Mouse (Mus musculus) stomach, embryonic 14.5 days (tissue): ENCODE measurements around the gene Mbtd1. TPM values are rescaled to one million over a fixed set of nuclear protein-coding genes. Genes with fewer than 3 reads are reported as not detected.

Source experiments
- ATAC-seq: fragments of 200-750 bp; cut with Nextera tagmentation; 2 replicates; pipeline ENCODE4 v1.8.0; 2017; ENCODE audit warnings: low read depth, moderate TSS enrichment; ENCODE audit not compliant: insufficient number of reproducible peaks, insufficient read depth, low FRiP score
- H3K27ac ChIP-seq: fragments of 300-500 bp; sonication (generic); 2 replicates; pipeline ENCODE4 v1.5.1; 2014; ENCODE audit warnings: mild to moderate bottlenecking, low read length, moderate library complexity, mixed read lengths
- H3K27me3 ChIP-seq: fragments of 300-500 bp; sonication (generic); 2 replicates; pipeline ENCODE4 v1.6.1; 2014; ENCODE audit warnings: low read length, control low read depth, mixed read lengths; ENCODE audit not compliant: control insufficient read depth, insufficient read depth
- H3K36me3 ChIP-seq: fragments of 300-500 bp; sonication (generic); 2 replicates; pipeline ENCODE4 v1.6.1; 2014; ENCODE audit warnings: mild to moderate bottlenecking, control low read depth, low read length, moderate library complexity, mixed read lengths; ENCODE audit not compliant: control insufficient read depth, insufficient read depth
- H3K4me1 ChIP-seq: fragments of 300-500 bp; sonication (generic); 2 replicates; pipeline ENCODE4 v1.6.1; 2014; ENCODE audit warnings: low read length, control low read depth, mixed read lengths; ENCODE audit not compliant: control insufficient read depth, insufficient read depth
- H3K4me2 ChIP-seq: fragments of 300-500 bp; sonication (generic); replicated peaks from 2 replicates; pipeline ENCODE4 v1.6.1; 2014; ENCODE audit warnings: low read depth, low read length, control low read depth
- H3K4me3 ChIP-seq: fragments of 300-500 bp; sonication (generic); 2 replicates; pipeline ENCODE4 v1.5.1; 2014; ENCODE audit warnings: low read depth, low read length, control low read depth
- H3K9ac ChIP-seq: fragments of 300-500 bp; sonication (generic); replicated peaks from 2 replicates; pipeline ENCODE4 v1.6.1; 2014; ENCODE audit warnings: low read depth, mild to moderate bottlenecking, control low read depth, low read length, moderate library complexity, mixed read lengths
- H3K9me3 ChIP-seq: fragments of 300-500 bp; sonication (generic); 2 replicates; pipeline ENCODE4 v1.6.1; 2016; ENCODE audit warnings: low read depth, low read length, control low read depth; ENCODE audit not compliant: control insufficient read depth
- WGBS: fragments of 180-500 bp; shearing (Covaris S2); extraction: QIAGEN DNeasy Blood & Tissue Kit; methylation state at CpG from one replicate; pipeline ENCODE4 v1.1.7; 2014; 5-methylcytosine and 5-hydroxymethylcytosine counted together
- polyA plus RNA-seq: library from polyadenylated mRNA; unstranded; fragments of >200 nt; fragmentation: Nextera tagmentation; extraction: Ambion mirVana; gene quantifications from 2 replicates; pipeline ENCODE4 v1.2.1, GENCODE M21; 2014

Gene Mbtd1
- polyA plus RNA-seq, 1 experiment from 2014 or later: 31.1 TPM

DNA sequence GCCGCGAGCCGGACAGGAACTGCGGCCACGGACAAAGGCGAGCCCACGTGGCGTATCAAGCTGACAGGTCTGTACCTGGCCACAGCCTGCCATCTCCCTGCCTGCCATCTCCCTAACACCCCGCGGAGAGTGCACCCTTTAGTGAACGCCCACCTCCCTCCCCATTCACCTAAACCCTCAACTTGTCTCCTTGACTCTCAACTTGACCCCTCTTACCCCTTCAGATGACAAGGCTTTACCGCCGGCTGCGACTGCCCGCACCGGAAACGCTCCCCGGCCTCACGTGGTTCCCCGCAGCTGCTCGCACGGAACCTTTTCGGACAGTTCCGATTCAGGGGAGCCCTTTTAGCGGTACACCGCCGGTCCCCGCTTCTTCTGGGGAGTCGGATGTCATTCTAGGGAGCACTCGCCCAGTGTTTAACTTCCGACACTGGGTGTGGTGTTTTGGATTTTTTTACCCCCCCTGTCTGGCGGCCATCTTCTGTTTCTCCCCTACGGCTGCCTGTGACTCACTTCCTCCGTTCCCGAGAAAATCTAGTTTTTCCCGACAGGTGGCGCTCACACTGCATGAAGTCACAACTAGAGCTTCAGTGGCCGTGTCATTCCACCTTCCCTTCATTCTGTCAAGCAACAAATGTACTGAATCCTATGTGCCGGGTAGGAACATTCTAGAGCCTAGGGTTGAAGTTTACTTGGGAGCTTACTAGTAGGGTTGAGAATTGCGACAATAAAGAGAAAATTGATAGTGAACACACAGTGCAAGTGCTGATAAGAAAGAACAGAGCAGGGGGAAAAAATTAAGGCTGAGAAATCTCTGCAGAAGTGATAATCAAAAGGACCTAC, 82.6 kb downstream of the Mbtd1 start, which contains the start of the genes Gm20390 and Nme1:
Gene Gm20390 (minus strand): TSS at position 289 of the 843 bp plus-strand sequence.
Gene Nme1 (minus strand): TSS at position 517 of the 843 bp plus-strand sequence.
- peak within 1 kb of the TSS; percentile 72 for H3K4me3 ChIP-seq
- H3K4me2 ChIP-seq: peak within 1 kb of the TSS; percentile 83
- H3K27ac ChIP-seq: peak within 1 kb of the TSS; percentile 61
- H3K4me1 ChIP-seq: 0 out of 2 replicates have a peak, but pooled peaks cover 4% of the 10 kb centered on the region
- under 1% methylated on average over 40 of the region's 40 CpGs for WGBS
- H3K9ac ChIP-seq: peak within 1 kb of the TSS; percentile 60
- H3K36me3 ChIP-seq: peaks cover 21% of the 10 kb centered on the region
- no peaks in the 10 kb centered on the region for H3K27me3 ChIP-seq
- H3K9me3 ChIP-seq: no peaks in the 10 kb centered on the region
- peak; percentile 95 for ATAC-seq

GRCm38 (mm10) chr11:93968848-93969128, 83.1 kb downstream of the Mbtd1 start:
- H3K4me1 ChIP-seq: 0 out of 2 replicates have a peak, but pooled peaks cover 4% of the 10 kb centered on the region
- H3K9me3 ChIP-seq: no peaks in the 10 kb centered on the region
- no peak for ATAC-seq
- no peaks in the 10 kb centered on the region for H3K27me3 ChIP-seq
- 44% methylated on average over 6 of the region's 6 CpGs for WGBS
- H3K36me3 ChIP-seq: peaks cover 17% of the 10 kb centered on the region
- H3K4me3 ChIP-seq: peak overlapping the region; percentile 22; the same call in 1 of the 2 replicates
- H3K4me2 ChIP-seq: peak overlapping the region; percentile 33
- no peak overlapping the region for H3K9ac ChIP-seq
- no peak overlapping the region for H3K27ac ChIP-seq

DNA sequence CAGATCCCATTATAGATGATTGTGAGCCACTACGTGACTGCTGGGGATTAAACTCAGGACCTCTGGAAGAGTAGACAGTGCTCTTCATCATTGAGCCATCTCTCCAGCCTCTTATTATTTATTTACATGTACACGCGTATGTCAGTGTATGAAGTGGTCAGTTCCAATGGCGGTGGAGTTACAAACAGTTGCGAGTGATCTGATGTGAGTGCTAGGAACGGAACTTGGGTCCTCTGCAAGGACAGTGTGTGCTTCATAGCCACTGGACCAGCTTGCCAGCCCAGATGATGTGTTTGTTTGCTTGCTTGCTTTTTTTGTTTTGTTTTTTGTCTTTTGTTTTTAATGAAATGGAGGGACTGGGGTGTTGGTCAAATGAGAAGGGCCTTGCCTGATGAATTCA, 83.5 kb downstream of the Mbtd1 start:
- 0 out of 2 replicates have a peak, but pooled peaks cover 4% of the 10 kb centered on the region for H3K4me1 ChIP-seq
- no peak overlapping the region for H3K4me2 ChIP-seq
- peaks cover 13% of the 10 kb centered on the region for H3K36me3 ChIP-seq
- ATAC-seq: no peak
- H3K9me3 ChIP-seq: no peaks in the 10 kb centered on the region
- H3K4me3 ChIP-seq: no peak overlapping the region
- H3K27ac ChIP-seq: no peak overlapping the region
- WGBS: 94% methylated on average over 6 of the region's 6 CpGs
- H3K27me3 ChIP-seq: no peaks in the 10 kb centered on the region
- no peak overlapping the region for H3K9ac ChIP-seq

GRCm38 (mm10) chr11:93969799-93970198, 84.1 kb downstream of the Mbtd1 start:
- Histone ChIP-seq H3K27me3 (no peaks in the 10 kb centered on the region), H3K27ac (no peak overlapping the region), H3K36me3 (peaks cover 7% of the 10 kb centered on the region), H3K4me2 (no peak overlapping the region), H3K9ac (no peak overlapping the region), H3K9me3 (no peaks in the 10 kb centered on the region), H3K4me3 (no peak overlapping the region), H3K4me1 (0 out of 2 replicates have a peak, but pooled peaks cover 4% of the 10 kb centered on the region)
- WGBS: 68% methylated on average over 1 of the region's 1 CpGs
- ATAC-seq: no peak

DNA sequence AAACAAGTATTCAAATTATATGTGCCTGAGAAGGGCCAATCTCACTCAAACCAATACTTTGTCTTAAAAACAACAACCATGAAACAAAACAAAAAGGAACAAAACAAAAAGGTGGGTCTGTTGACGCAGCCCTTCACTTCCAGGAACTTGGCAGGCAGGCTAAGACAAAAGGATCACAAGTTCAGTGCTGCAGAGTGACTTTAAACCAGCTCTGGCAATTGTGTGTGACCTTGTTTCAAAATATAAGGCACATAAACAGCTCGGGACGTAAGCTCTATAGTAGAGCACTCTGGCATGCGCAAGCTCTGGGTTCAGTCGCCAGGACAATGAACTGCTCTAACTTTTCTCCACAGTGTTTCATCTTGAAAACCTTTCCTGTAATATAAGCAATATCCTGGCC, 87.3 kb downstream of the Mbtd1 start:
- Histone ChIP-seq H3K4me2 (no peak overlapping the region), H3K9ac (no peak overlapping the region), H3K27me3 (no peaks in the 10 kb centered on the region), H3K36me3 (no peaks in the 10 kb centered on the region), H3K4me1 (no peaks in the 10 kb centered on the region), H3K9me3 (no peaks in the 10 kb centered on the region), H3K27ac (no peak overlapping the region), H3K4me3 (no peak overlapping the region)
- no peak for ATAC-seq
- WGBS: 89% methylated on average over 5 of the region's 5 CpGs

GRCm38 (mm10) chr11:93979502-93980049, 93.9 kb downstream of the Mbtd1 start:
- WGBS: 20% methylated on average over 6 of the region's 6 CpGs
- no peak overlapping the region for H3K27ac ChIP-seq
- H3K27me3 ChIP-seq: no peaks in the 10 kb centered on the region
- no peaks in the 10 kb centered on the region for H3K36me3 ChIP-seq
- no peak overlapping the region for H3K4me2 ChIP-seq
- no peak overlapping the region for H3K4me3 ChIP-seq
- ATAC-seq: no peak
- no peak overlapping the region for H3K9ac ChIP-seq
- no peaks in the 10 kb centered on the region for H3K4me1 ChIP-seq
- no peaks in the 10 kb centered on the region for H3K9me3 ChIP-seq

- whole genome bisulfite sequencing: 88% methylated on average over 3 of the region's 3 CpGs
- no peaks in the 10 kb centered on the region for H3K36me3 ChIP-seq
- ATAC-seq: no peak
These were observed 99.0 kb downstream of the Mbtd1 start for GRCm38 (mm10) chr11:93984619-93985018.

GRCm38 (mm10) chr11:93985265-93985664, 99.6 kb downstream of the Mbtd1 start:
- no peak for ATAC-seq
- no peaks in the 10 kb centered on the region for H3K4me1 ChIP-seq
- H3K27me3 ChIP-seq: no peaks in the 10 kb centered on the region
- H3K4me3 ChIP-seq: no peak overlapping the region
- H3K27ac ChIP-seq: no peak overlapping the region
- 84% methylated on average over 5 of the region's 5 CpGs for WGBS
- H3K36me3 ChIP-seq: no peaks in the 10 kb centered on the region
- H3K9ac ChIP-seq: no peak overlapping the region
- no peak overlapping the region for H3K4me2 ChIP-seq
- no peaks in the 10 kb centered on the region for H3K9me3 ChIP-seq

More at GRCm38 (mm10) chr11:93984619-93985018, 99.0 kb downstream of the Mbtd1 start:
- no peaks in the 10 kb centered on the region for H3K27me3 ChIP-seq
- no peaks in the 10 kb centered on the region for H3K4me1 ChIP-seq
- no peaks in the 10 kb centered on the region for H3K9me3 ChIP-seq
- no peak overlapping the region for H3K27ac ChIP-seq
- no peak overlapping the region for H3K9ac ChIP-seq
- no peak overlapping the region for H3K4me2 ChIP-seq
- no peak overlapping the region for H3K4me3 ChIP-seq
